Mouse (Mus musculus) cerebellum, postnatal 14 days (tissue): Measurements from ENCODE around the gene Fam19a2.

Experiments used
- DNase-seq, 2 experiments: peaks; one replicate each; pipeline ENCODE4 v3.0.0; 2021; ENCODE audit warnings: mixed read lengths in 2 of 2

Fam19a2 gene

GRCm38 (mm10) chr10:123395429-123395828, 131.6 kb downstream of the Fam19a2 start:
- no peak for DNase-seq

GRCm38 (mm10) chr10:123398136-123398535, 134.3 kb downstream of the Fam19a2 start:
- DNase-seq: no peak

GRCm38 (mm10) chr10:123401188-123401587, 137.4 kb downstream of the Fam19a2 start:
- DNase-seq: no peak

DNA sequence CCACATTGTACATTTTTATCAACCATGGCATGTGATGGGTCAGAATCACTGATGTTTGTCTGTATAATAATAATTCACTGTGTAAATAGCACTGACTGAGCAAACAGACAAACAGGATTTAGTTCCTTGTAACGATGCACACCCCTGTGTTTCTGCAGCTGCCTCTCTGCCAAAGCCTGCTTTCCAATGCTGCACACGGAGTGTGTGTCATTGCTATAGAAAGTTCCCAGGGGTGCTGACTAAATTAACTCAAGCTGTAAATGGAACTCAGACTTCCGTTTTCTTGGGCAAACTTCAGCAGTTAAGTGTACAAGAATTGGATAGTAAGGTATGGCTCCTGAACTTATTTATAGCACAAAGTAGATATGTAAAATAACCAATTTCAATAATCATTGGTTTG, 138.7 kb downstream of the Fam19a2 start:
- DNase-seq: no peak

GRCm38 (mm10) chr10:123414953-123415352, 151.2 kb downstream of the Fam19a2 start:
- DNase-seq: no peak

GRCm38 (mm10) chr10:123416024-123416423, 152.2 kb downstream of the Fam19a2 start:
- DNase-seq: no peak

DNA sequence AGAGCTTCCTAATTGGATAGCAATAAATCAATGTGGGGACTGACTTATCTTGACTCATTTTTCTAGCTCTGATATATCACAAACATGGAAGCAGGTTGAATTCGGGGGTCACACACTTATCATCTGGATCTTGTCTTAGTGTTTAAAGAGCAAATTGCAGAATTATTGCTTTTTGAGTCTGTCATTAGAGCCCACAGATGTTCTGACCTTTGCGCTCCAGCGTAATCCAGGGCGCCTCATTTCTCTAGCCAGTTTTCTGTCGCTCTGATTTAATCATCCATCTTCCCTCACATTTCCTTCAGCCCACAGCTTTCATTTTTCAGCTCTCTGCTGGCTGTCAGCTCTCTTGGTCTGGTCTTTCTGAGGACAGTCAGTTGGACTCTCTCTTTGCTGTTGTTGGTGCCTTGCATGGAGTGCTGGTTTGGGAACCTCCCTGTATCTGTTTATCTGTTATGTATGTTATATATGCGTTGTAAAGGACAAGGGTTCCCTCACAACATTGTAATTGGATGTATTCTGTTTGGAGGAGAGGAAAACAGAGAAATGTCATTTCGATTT, 154.9 kb downstream of the Fam19a2 start:
- no peak for DNase-seq

GRCm38 (mm10) chr10:123420249-123420648, 156.5 kb downstream of the Fam19a2 start:
- DNase-seq: no peak

DNA sequence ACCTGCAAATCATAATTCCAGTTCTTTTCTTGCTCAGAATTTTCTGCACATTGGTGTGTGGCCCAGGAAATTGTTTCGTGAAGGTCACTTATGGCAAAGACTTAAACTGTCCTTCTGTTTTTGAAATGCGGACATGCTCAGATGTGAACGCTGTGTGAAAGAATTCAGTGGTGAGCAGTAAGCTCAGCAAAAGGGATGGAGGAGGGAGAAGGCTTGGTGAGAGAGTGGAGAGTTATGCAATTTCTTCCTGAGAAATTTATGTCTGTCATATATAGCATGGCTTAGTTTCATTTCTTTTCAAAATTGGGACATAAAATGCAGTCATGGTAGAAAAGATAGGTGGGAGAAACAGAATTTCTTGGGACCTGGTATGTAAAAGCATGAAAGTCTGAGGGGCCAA, 160.7 kb downstream of the Fam19a2 start:
- DNase-seq: no peak

DNA sequence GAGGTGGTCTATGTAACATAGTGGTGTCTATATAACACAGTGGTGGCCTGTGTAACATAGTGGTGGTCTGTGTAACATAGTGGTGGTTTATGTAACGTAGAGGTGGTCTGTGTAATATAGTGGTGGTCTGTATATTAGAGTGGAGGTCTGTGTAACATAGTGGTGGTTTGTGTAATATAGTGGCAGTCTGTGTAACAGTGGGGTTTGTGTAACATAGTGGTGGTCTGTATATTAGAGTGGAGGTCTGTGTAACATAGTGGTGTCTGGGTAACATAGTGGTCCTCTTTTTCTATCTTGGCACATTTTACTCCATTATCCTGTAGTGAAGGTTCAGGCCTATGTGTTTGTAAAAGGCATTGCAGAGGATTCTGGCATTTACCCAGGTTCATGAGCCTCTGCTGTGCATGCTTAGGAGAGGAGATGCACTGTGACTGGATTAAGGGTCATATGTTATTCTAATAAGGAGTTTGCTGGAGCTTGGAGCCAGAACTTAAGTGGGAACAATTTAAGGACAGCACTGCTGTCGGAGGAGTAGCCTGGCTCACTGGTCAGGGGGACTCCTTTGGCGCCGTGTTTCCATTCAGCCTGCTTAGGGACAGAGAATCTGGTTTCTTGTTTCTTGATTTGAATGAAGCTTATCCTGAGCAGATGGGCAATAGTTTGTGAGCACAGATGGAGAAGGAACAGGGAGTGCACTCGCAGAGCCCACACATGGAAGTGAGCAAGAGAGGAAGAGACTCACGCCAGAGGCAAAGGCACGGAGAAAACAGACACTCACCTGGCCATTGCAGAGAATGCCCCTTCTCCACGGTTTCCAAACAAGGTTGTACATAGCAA, 162.9 kb downstream of the Fam19a2 start:
- DNase-seq: peak; percentile 12 to 37

- no peak for DNase-seq
Measured at GRCm38 (mm10) chr10:123431569-123431968, 167.8 kb downstream of the Fam19a2 start.

GRCm38 (mm10) chr10:123437576-123437975, 173.8 kb downstream of the Fam19a2 start:
- no peak for DNase-seq

DNA sequence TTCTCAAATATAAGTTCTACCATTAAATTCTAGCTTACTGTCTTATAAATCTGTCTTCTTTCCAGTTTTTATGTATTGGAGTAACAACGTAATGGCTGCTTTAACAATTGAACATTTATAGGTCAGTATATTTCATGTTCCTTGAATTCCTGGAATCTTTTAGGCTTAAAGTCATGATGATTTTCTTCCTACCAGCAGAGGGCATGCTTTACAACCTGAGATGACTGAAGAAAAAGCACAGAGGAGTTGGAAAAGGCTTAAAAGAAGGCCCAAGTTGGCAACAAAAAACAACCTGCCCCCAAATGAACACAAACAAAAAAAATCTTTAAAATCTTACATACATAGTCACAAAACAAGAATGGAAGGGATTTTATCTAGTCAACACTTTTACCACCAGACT, 193.0 kb downstream of the Fam19a2 start:
- no peak for DNase-seq

- no peak for DNase-seq
Measured at GRCm38 (mm10) chr10:123460466-123460865, 196.7 kb downstream of the Fam19a2 start.

DNA sequence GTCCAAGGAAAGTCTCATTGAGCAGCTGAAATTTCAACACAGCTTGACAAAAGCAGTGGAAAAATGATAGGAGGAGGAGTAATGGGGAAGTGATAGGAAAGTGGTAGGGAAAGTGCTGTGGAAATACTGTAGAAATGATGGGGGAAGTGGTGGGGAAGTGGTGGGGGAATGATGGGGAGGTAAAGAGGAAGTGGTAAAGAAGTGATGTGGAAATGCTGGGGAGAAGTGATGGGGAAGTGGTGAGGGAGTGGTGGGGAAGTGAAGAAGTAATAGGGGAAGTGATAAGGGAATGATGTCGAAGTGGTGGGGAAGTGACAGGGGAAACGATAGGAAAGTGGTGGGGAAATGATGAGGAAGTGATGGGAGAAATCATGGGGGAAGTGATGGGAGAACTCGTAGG, 198.5 kb downstream of the Fam19a2 start:
- no peak for DNase-seq

- no peak for DNase-seq
Measured at GRCm38 (mm10) chr10:123514749-123515148, 251.0 kb downstream of the Fam19a2 start.

DNA sequence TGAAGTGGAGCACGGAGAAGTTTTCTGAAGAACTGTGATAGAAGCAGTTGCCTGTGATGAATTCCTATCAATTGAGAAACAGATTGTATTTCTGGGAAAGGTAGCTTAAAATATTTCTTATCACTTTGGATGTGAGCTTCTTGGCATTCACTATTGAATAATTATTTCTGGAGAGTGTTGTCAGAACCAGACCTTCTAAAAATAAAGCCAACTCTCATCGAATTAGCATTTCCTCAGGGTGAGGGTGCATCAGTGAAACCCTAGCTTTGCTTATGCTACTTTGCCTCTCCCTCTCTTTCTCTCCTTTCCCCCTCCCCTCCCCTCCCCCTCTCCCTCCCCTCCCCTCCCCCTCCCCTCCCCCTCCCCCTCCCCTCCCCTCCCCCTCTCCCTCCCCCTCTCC, 256.8 kb downstream of the Fam19a2 start:
- DNase-seq: no peak

DNA sequence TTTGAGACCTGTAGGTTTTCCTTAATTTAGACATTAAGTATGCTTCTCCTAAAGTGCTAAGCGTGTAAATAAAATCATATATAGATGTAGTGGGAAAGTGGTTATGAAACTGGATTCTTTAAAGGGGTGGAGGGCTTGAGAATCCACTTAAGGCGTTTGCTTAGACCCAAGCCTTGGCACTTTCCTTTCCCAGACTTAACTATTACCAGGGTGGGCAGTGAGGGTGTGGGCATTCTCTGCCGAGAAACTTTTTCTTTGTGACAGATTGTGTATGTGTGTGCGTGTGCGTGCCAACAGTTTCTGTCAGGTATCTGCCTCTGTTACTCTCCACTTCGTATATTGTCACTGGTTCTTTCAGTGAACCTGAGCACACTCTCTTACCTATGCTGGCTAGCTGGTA, 257.4 kb downstream of the Fam19a2 start:
- DNase-seq: no peak

- DNase-seq: no peak
Measured at GRCm38 (mm10) chr10:123525424-123525823, 261.6 kb downstream of the Fam19a2 start.

- no peak for DNase-seq
Measured at GRCm38 (mm10) chr10:123526059-123526458, 262.3 kb downstream of the Fam19a2 start.

- DNase-seq: no peak
Measured at GRCm38 (mm10) chr10:123536143-123536542, 272.3 kb downstream of the Fam19a2 start.

- DNase-seq: peak in 1 of 2 experiments; percentile 7
Measured at GRCm38 (mm10) chr10:123548391-123548790, 284.6 kb downstream of the Fam19a2 start.

DNA sequence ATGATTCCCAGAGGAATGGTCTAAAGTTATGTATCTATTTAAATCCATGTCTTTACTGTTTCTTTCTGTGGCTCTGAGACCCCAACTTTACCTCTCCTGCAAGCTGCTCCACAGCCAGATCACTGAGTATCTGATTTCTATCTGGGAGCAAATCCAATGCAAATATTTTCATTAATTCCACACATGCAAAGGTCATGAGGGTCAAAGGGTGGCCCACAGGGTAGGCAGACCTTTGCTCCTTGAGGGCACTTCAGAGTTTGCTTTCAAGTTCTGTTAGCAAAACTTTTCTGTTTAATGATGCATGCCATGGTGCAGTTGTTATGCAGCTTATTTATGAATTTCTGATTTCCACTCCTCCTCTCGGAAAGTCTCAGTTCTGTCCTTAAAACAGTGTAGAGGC, 303.9 kb downstream of the Fam19a2 start:
- no peak for DNase-seq

DNA sequence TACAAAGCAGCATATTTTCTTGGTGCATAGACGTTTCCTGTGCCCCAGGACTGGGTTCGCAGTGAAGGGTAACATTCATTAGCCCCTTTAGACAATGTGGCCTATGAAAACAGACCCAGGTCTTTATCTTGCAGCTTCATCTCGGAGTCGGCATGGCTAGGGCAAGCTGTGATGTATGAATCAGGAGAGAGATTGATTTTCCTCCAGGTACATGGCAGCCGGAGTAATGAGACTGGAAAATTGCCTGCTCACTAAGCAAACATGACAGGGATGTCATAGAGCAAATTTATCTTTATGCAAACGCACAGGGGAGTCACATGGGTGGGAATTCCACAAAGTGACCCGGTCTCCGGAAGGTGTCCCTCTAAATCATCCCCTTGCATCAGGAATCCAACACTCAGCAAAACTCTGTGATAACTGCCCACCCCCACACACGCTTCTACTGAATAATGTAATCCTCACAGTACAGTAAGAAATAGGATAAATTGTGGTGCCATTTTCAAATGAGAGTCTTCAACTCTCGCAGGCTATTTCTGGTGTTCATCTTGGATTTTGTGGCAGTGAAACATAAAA, 306.9 kb downstream of the Fam19a2 start:
- no peak for DNase-seq
